Mouse (Mus musculus) neural tube, embryonic 14.5 days (tissue): ENCODE measurements around the gene Pcnx. TPM values are rescaled to one million over a fixed set of nuclear protein-coding genes. Genes with fewer than 3 reads are reported as not detected.
A peak's percentile ranks its signal among the peaks of the same experiment; 100 is the strongest.

ENCODE experiments used
- ATAC-seq: fragments of 200-750 bp; cut with Nextera tagmentation; 2 replicates; pipeline ENCODE4 v1.8.0; 2017; ENCODE audit warnings: low read depth, mild to moderate bottlenecking, moderate TSS enrichment, moderate library complexity
- H3K27ac ChIP-seq: fragments of 300-500 bp; sonication (generic); 2 replicates; pipeline ENCODE4 v1.5.1; 2014; ENCODE audit warnings: low read depth, mild to moderate bottlenecking, control low read depth, low read length, moderate library complexity, mixed read lengths
- H3K27me3 ChIP-seq: fragments of 300-500 bp; sonication (generic); 2 replicates; pipeline ENCODE4 v1.6.1; 2014; ENCODE audit warnings: low read length; ENCODE audit not compliant: control insufficient read depth, insufficient read depth
- H3K36me3 ChIP-seq: fragments of 300-500 bp; sonication (generic); 2 replicates; pipeline ENCODE4 v1.6.1; 2014; ENCODE audit warnings: low read length, mixed read lengths; ENCODE audit not compliant: control insufficient read depth, insufficient read depth
- H3K4me1 ChIP-seq: fragments of 300-500 bp; sonication (generic); 2 replicates; pipeline ENCODE4 v1.6.1; 2014; ENCODE audit warnings: low read length; ENCODE audit not compliant: control insufficient read depth, insufficient read depth
- H3K4me2 ChIP-seq: fragments of 300-500 bp; sonication (generic); 2 replicates; pipeline ENCODE4 v1.6.1; 2014; ENCODE audit warnings: mild to moderate bottlenecking, low read depth, low read length, control low read depth
- H3K4me3 ChIP-seq: fragments of 300-500 bp; sonication (generic); 2 replicates; pipeline ENCODE4 v1.5.1; 2014; ENCODE audit warnings: low read depth, low read length, control low read depth, mixed read lengths
- H3K9ac ChIP-seq: fragments of 300-500 bp; sonication (generic); replicated peaks from 2 replicates; pipeline ENCODE4 v1.6.1; 2014; ENCODE audit warnings: low read depth, mild to moderate bottlenecking, control low read depth, low read length, mixed read lengths
- H3K9me3 ChIP-seq: fragments of 300-500 bp; sonication (generic); 2 replicates; pipeline ENCODE4 v1.6.1; 2016; ENCODE audit warnings: low read length; ENCODE audit not compliant: control insufficient read depth
- WGBS: fragments of 180-500 bp; shearing (Covaris S2); extraction: QIAGEN DNeasy Blood & Tissue Kit; methylation state at CpG from one replicate; pipeline ENCODE4 v1.1.7; 2014; 5-methylcytosine and 5-hydroxymethylcytosine counted together
- polyA plus RNA-seq: library from polyadenylated mRNA; unstranded; fragments of >200 nt; fragmentation: Nextera tagmentation; extraction: Ambion mirVana; gene quantifications from 2 replicates; pipeline ENCODE4 v1.2.1, GENCODE M21; 2014

The Pcnx gene
- polyA plus RNA-seq, result 15.4 and 23.5 TPM in 2 replicates

GRCm38 (mm10) chr12:81859351-81860307 is at the start of gene Pcnx:
Gene Pcnx, plus strand, starts transcription at chr12:81860023.
- Histone ChIP-seq H3K9me3 (no peaks in the 10 kb centered on the region), H3K27ac (peak within 1 kb of the TSS; percentile 93), H3K36me3 (no peaks in the 10 kb centered on the region), H3K4me1 (peaks cover 16% of the 10 kb centered on the region), H3K9ac (peak within 1 kb of the TSS; percentile 97), H3K4me2 (peak within 1 kb of the TSS; percentile 57), H3K4me3 (peak within 1 kb of the TSS; percentile 99), H3K27me3 (no peaks in the 10 kb centered on the region; the same call in 1 of the 2 replicates)
- peak; percentile 85 for ATAC-seq
- 5% methylated on average over 21 of the region's 83 CpGs for WGBS

DNA sequence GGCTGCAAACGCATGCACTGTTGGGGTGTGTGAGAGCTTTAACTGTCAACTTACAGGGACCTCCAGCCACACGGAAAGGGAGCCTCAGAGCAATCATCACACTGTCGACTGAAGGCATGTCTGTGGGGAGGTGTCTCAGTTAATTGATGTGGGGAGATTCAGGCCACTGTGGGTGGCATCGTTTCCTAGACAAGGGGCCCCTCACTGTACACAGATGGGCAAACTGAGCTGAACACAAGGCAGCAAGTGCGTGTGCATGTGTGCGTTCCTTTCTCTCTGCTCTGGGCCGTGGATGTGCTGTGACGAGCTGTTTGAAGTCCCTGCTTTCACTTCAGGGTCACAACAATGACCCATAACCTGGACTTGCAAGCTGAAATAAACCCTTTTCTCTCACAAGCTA is 49.4 kb upstream of the Pcnx start:
- peaks cover 8% of the 10 kb centered on the region; the same call in 1 of the 2 replicates for H3K4me1 ChIP-seq
- 37% methylated on average over 8 of the region's 8 CpGs for WGBS
- no peak overlapping the region for H3K4me2 ChIP-seq
- H3K4me3 ChIP-seq, result no peak overlapping the region
- no peak for ATAC-seq
- no peak overlapping the region for H3K27ac ChIP-seq
- no peak overlapping the region for H3K9ac ChIP-seq
- no peaks in the 10 kb centered on the region for H3K9me3 ChIP-seq
- H3K36me3 ChIP-seq, result no peaks in the 10 kb centered on the region
- no peaks in the 10 kb centered on the region for H3K27me3 ChIP-seq

DNA sequence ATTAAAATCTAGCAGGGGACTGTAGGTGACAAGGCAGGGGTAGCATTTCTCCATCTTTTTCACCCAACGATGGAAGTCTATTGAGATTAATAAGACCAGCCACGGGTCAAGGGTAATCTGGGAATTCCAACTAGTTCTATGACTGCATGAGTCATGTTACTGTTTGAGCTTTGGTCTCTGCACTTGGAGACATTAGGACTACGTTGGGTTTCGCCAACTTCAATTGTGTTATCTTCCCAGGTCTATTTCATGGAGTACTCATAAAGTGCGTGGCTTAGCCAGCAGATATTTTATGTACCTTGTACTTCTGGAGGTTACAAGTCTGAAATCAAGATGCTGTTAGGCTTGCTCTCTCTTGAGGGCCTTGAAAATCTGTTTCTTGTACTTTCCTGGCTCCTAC is 45.1 kb upstream of the Pcnx start:
- H3K4me2 ChIP-seq, result no peak overlapping the region
- H3K9me3 ChIP-seq, result no peaks in the 10 kb centered on the region
- H3K27ac ChIP-seq, result no peak overlapping the region
- 93% methylated on average over 5 of the region's 5 CpGs for WGBS
- no peak overlapping the region for H3K4me3 ChIP-seq
- no peaks in the 10 kb centered on the region for H3K27me3 ChIP-seq
- ATAC-seq, result no peak
- no peaks in the 10 kb centered on the region for H3K36me3 ChIP-seq
- H3K9ac ChIP-seq, result no peak overlapping the region
- no peaks in the 10 kb centered on the region; the same call in 1 of the 2 replicates for H3K4me1 ChIP-seq

DNA sequence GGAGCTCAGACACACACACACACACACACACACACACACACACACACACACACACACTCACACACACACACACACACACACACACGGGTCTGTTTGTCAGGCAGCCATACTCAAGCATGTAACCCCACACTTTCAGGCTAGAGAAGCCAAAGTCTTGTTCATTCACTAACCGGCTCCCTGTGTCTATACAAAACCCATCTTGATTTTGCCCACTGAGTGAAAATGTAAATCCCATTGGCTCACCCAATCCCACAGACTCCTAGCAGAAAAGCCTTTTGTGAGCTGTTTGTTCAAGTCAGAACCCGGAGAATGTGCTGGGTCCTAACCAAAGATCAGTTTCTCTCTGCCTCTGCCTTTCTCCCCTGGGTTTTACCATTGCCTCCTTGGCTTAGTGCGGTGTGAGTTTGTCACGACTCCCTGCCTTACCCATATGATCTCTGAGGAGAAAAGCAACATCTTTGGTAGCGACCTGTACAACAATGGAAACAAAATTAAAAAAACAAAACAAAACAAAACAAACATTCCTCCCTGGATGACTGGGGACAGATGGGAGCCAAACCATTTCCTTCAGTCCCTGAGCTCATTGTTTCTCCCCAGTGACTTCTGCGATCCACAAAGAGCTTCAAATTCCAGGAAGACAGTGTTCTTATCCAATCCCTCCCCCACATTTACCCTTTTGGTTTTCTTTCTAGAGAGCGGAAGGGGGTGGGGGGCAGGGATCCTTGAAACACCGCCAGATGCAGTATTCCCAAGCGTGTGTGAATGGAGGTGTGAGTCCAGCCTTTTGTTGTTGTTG is 43.3 kb upstream of the Pcnx start:
- Histone ChIP-seq H3K9ac (no peak overlapping the region), H3K9me3 (no peaks in the 10 kb centered on the region), H3K27me3 (no peaks in the 10 kb centered on the region), H3K36me3 (no peaks in the 10 kb centered on the region), H3K4me3 (no peak overlapping the region), H3K4me1 (no peaks in the 10 kb centered on the region; the same call in 1 of the 2 replicates), H3K27ac (peak overlapping the region; percentile 35), H3K4me2 (peak overlapping the region; percentile 26)
- WGBS, result 16% methylated on average over 10 of the region's 10 CpGs
- no peak for ATAC-seq

DNA sequence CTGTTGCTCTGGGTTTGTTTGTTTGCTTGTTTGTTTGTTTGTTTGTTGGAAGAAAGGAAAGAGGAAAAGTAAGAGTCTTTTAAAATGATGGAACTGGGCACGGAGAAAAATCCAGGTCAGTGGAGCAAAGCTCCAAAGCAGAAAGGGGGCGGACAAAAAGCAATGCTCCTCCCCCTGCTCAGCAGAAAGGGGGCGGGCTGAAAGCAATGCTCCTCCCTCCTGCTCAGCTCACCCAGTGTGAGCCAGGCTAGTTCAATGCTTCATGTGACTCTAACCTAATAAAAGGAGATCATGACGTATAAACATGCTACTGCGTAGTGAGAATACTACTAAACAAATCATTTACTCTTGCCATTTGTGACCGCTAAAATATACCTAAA is 42.7 kb upstream of the Pcnx start:
- Histone ChIP-seq H3K4me2 (peak overlapping the region; percentile 26), H3K36me3 (no peaks in the 10 kb centered on the region), H3K27ac (peak overlapping the region; percentile 35), H3K4me3 (no peak overlapping the region), H3K4me1 (no peaks in the 10 kb centered on the region; the same call in 1 of the 2 replicates), H3K9me3 (no peaks in the 10 kb centered on the region), H3K9ac (no peak overlapping the region), H3K27me3 (no peaks in the 10 kb centered on the region)
- no peak for ATAC-seq
- WGBS, result 40% methylated on average over 6 of the region's 6 CpGs

DNA sequence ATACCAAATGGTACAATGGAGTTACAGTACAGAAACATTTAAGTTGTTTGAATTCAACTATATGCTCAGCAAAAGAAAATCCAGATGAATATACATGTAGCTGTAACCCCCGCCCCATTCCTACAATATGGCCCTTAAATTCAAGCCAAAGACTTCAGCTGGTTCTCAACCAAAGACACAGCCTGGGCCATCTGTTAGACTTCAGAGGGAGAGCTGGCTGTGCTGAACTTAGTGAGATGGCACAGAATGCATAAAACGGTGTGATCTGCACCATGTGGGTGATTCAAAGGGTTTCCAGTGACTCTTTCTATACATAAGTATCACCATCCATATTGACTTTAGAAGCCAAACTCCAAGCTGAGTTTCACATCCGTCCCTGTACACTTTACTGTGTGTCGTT is 39.1 kb upstream of the Pcnx start:
- Histone ChIP-seq H3K27ac (no peak overlapping the region), H3K9ac (no peak overlapping the region), H3K4me3 (no peak overlapping the region), H3K4me2 (no peak overlapping the region), H3K27me3 (no peaks in the 10 kb centered on the region), H3K4me1 (no peaks in the 10 kb centered on the region; the same call in 1 of the 2 replicates), H3K36me3 (no peaks in the 10 kb centered on the region), H3K9me3 (no peaks in the 10 kb centered on the region)
- 84% methylated on average over 4 of the region's 4 CpGs for WGBS
- no peak for ATAC-seq

- Histone ChIP-seq H3K4me2 (no peak overlapping the region), H3K9ac (no peak overlapping the region), H3K27ac (no peak overlapping the region), H3K36me3 (no peaks in the 10 kb centered on the region), H3K4me3 (no peak overlapping the region), H3K27me3 (no peaks in the 10 kb centered on the region), H3K4me1 (no peaks in the 10 kb centered on the region), H3K9me3 (no peaks in the 10 kb centered on the region)
- ATAC-seq, result no peak
- 80% methylated on average over 4 of the region's 4 CpGs for WGBS
Measured at GRCm38 (mm10) chr12:81822176-81822575, 37.6 kb upstream of the Pcnx start.

- Histone ChIP-seq H3K27ac (no peak overlapping the region), H3K36me3 (no peaks in the 10 kb centered on the region), H3K4me2 (no peak overlapping the region), H3K4me1 (no peaks in the 10 kb centered on the region), H3K27me3 (no peaks in the 10 kb centered on the region), H3K9ac (no peak overlapping the region), H3K4me3 (no peak overlapping the region), H3K9me3 (no peaks in the 10 kb centered on the region)
- 82% methylated on average over 4 of the region's 4 CpGs for WGBS
- no peak for ATAC-seq
Measured at GRCm38 (mm10) chr12:81822778-81823480, 36.9 kb upstream of the Pcnx start.
